Mouse (Mus musculus) liver, embryonic 11.5 days (tissue): Measurements from ENCODE around the gene Tmem108. TPM values are rescaled to one million over a fixed set of nuclear protein-coding genes. Genes with fewer than 3 reads are reported as not detected.

Source experiments
- ATAC-seq: fragments of 200-750 bp; cut with Nextera tagmentation; replicated peaks from 2 replicates; pipeline ENCODE4 v1.8.0; 2017; ENCODE audit warnings: moderate number of reproducible peaks, mild to moderate bottlenecking, moderate TSS enrichment, moderate library complexity; ENCODE audit not compliant: low FRiP score
- DNase-seq: peaks from one replicate; pipeline ENCODE4 v3.0.0-alpha.2; 2017; ENCODE audit warnings: low spot score
- H3K27ac ChIP-seq: fragments of 300-500 bp; sonication (generic); 2 replicates; pipeline ENCODE4 v1.5.1; 2014; ENCODE audit warnings: mild to moderate bottlenecking, low read depth, low read length, control low read depth
- H3K27me3 ChIP-seq: fragments of 300-500 bp; sonication (generic); replicated peaks from 2 replicates; pipeline ENCODE4 v1.6.1; 2014; ENCODE audit warnings: low read length, mixed read lengths; ENCODE audit not compliant: control insufficient read depth, insufficient read depth
- H3K36me3 ChIP-seq: fragments of 300-500 bp; sonication (generic); 2 replicates; pipeline ENCODE4 v1.6.1; 2014; ENCODE audit warnings: mild to moderate bottlenecking, low read length, moderate library complexity, mixed read lengths; ENCODE audit not compliant: control insufficient read depth, insufficient read depth
- H3K4me1 ChIP-seq: fragments of 300-500 bp; sonication (generic); replicated peaks from 2 replicates; pipeline ENCODE4 v1.6.1; 2014; ENCODE audit warnings: low read length, mixed read lengths; ENCODE audit not compliant: control insufficient read depth, insufficient read depth
- H3K4me2 ChIP-seq: fragments of 300-500 bp; sonication (generic); 2 replicates; pipeline ENCODE4 v1.6.1; 2014; ENCODE audit warnings: mild to moderate bottlenecking, control low read depth, moderate library complexity
- H3K4me3 ChIP-seq: fragments of 300-500 bp; sonication (generic); 2 replicates; pipeline ENCODE4 v1.5.1; 2014; ENCODE audit warnings: low read depth, low read length, control low read depth
- H3K9ac ChIP-seq: fragments of 300-500 bp; sonication (generic); 2 replicates; pipeline ENCODE4 v1.6.1; 2014; ENCODE audit warnings: low read depth, low read length, control low read depth
- H3K9me3 ChIP-seq: fragments of 300-500 bp; sonication (generic); 2 replicates; pipeline ENCODE4 v1.6.1; 2016; ENCODE audit warnings: low read length, inconsistent platforms, mixed read lengths; ENCODE audit not compliant: control insufficient read depth
- WGBS: fragments of 180-500 bp; shearing (Covaris S2); extraction: QIAGEN DNeasy Blood & Tissue Kit; methylation state at CpG from one replicate; pipeline ENCODE4 v1.1.7; 2014; 5-methylcytosine and 5-hydroxymethylcytosine counted together
- polyA plus RNA-seq: library from polyadenylated mRNA; unstranded; fragments of >200 nt; fragmentation: Nextera tagmentation; extraction: Ambion mirVana; gene quantifications from 2 replicates; pipeline ENCODE4 v1.2.1, GENCODE M21; 2014

The Tmem108 gene
- polyA plus RNA-seq, 1 experiment from 2014 or later, result 17.6 TPM

DNA sequence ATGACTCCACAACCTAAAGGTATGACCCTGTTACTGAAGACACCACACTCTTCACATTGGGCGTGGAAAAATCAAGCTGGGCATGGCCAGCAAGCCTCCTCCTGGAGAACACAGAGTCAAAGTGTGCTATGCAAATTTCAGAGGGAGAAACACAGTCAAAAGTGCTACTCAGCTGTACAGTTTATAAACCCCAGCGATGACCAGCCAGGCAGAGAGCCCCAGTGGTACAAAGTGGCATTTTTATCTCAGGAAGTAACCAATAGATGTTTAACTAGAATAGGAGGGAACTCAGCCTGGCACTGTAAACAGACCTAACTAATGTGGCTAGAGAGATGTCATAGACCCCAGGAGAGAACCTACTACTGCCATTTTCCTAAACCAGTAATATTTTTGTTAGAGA, 115.0 kb downstream of the Tmem108 start:
- Histone ChIP-seq H3K4me1 (no peaks in the 10 kb centered on the region), H3K4me3 (no peak overlapping the region), H3K9ac (no peak overlapping the region), H3K27me3 (no peaks in the 10 kb centered on the region), H3K27ac (no peak overlapping the region), H3K9me3 (no peaks in the 10 kb centered on the region), H3K36me3 (no peaks in the 10 kb centered on the region), H3K4me2 (no peak overlapping the region)
- DNase-seq, result no peak
- 74% methylated on average over 2 of the region's 2 CpGs for WGBS
- no peak for ATAC-seq

DNA sequence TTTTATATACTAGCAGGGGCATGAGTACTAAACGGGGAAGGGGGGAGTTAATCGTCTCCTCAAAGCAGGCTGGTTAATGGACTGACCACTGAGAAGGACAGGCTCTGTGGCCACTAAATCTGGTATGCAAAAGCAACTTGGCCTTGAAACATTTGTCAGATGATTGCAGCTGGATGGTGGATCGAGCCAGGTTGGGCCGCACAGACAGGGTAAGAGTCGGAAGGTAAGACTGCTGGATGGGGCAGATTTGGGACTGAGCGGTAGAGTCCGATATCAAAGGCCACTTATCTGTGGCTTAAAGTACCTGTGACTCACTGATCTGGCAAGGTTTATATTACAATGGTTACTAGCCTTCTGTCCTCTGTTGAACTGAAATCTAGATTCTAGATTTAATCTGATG, 115.9 kb downstream of the Tmem108 start:
- ATAC-seq, result no peak
- H3K4me1 ChIP-seq, result no peaks in the 10 kb centered on the region
- H3K27ac ChIP-seq, result no peak overlapping the region
- WGBS, result 87% methylated on average over 7 of the region's 7 CpGs
- H3K27me3 ChIP-seq, result no peaks in the 10 kb centered on the region
- no peak overlapping the region for H3K4me2 ChIP-seq
- no peaks in the 10 kb centered on the region for H3K36me3 ChIP-seq
- no peak for DNase-seq
- no peaks in the 10 kb centered on the region for H3K9me3 ChIP-seq
- H3K9ac ChIP-seq, result no peak overlapping the region
- no peak overlapping the region for H3K4me3 ChIP-seq

DNA sequence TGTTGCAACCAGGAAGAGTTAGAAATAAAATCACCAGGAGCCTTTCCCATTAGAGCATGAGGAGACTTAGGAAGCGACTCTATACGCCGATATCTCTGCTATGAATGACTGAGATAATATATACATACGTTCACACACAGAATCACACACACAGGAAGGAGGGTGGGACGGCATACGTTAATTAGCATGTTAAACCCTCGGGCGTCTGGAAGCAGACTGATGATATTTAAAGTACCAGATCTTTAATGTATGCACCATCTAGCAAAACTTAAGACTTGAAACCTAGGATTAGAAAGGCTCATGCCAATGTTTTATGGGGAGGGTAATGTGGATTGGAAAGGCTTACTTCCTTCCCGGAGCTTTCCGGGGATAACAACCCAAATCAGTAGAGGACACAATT, 119.3 kb downstream of the Tmem108 start:
- Histone ChIP-seq H3K4me1 (no peaks in the 10 kb centered on the region), H3K27me3 (no peaks in the 10 kb centered on the region), H3K4me3 (no peak overlapping the region), H3K27ac (no peak overlapping the region), H3K9me3 (no peaks in the 10 kb centered on the region), H3K4me2 (no peak overlapping the region), H3K9ac (no peak overlapping the region), H3K36me3 (no peaks in the 10 kb centered on the region)
- no peak for ATAC-seq
- WGBS, result 79% methylated on average over 10 of the region's 10 CpGs
- no peak for DNase-seq

DNA sequence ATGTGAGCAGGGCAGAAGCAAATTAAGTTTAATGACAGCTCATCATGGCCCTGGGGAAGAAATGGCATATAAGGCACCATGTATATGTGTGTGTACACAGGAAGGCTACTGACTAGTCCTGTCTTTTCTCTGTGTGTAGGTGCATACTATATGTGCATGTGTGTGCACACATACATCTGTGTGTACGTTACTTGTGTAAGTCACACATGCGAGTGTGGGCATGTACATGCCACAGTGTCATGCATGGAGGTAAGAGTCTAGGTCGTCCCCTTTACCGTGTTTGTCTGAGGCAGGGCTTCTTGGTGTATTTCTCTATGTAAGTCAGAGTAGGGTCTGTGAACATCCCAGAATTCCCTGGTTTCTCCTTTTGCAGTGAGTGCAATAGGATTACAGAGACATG, 120.3 kb downstream of the Tmem108 start:
- no peaks in the 10 kb centered on the region for H3K4me1 ChIP-seq
- DNase-seq, result no peak
- no peak overlapping the region for H3K4me2 ChIP-seq
- 94% methylated on average over 4 of the region's 4 CpGs for WGBS
- no peaks in the 10 kb centered on the region for H3K36me3 ChIP-seq
- H3K27me3 ChIP-seq, result no peaks in the 10 kb centered on the region
- no peak for ATAC-seq
- no peak overlapping the region for H3K27ac ChIP-seq
- no peak overlapping the region for H3K9ac ChIP-seq
- no peaks in the 10 kb centered on the region for H3K9me3 ChIP-seq
- H3K4me3 ChIP-seq, result no peak overlapping the region

DNA sequence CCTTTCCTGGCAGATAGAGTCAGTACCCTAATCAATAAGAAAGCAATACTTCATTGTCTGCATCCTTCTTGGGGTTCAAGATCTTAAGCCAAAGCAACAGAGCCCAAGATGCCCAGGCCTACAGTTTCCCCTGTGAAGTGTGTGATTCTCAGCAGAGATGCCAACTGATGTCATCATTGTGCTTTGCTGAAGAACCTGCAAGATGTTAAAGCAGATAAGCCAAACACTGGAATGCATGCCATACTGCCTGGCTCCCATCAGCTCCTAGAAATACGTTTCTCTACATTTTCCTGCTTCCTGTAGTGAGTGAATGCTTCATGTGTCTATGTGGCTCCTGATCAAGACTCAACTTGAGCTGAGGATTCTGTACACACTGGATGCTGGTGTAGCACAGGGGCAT, 122.2 kb downstream of the Tmem108 start:
- WGBS, result 31% methylated on average over 1 of the region's 1 CpGs
- Histone ChIP-seq H3K4me2 (no peak overlapping the region), H3K36me3 (no peaks in the 10 kb centered on the region), H3K4me3 (no peak overlapping the region), H3K27ac (no peak overlapping the region), H3K4me1 (no peaks in the 10 kb centered on the region), H3K27me3 (no peaks in the 10 kb centered on the region), H3K9ac (no peak overlapping the region), H3K9me3 (no peaks in the 10 kb centered on the region)
- ATAC-seq (no peak), DNase-seq (no peak)

DNA sequence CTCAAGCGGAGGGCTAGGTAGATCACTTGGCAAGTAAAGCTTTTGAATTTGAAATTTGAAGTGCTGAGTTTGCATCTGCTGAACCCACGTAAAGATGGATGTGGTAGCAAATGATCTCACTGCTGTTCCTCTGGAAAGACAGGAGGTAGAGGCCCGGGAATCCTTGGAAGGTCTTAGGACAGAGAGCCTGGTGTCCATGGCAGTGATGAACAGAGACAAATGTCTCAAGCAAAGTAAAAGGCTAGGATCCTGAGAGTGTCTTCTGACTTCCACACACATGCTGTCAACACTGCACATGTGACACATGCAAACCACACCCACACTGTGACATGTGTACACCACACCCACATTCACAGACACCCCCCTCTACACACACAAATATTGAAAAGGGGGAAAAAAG, 124.2 kb downstream of the Tmem108 start:
- Histone ChIP-seq H3K4me2 (no peak overlapping the region), H3K4me1 (no peaks in the 10 kb centered on the region), H3K27ac (no peak overlapping the region), H3K9me3 (no peaks in the 10 kb centered on the region), H3K27me3 (no peaks in the 10 kb centered on the region), H3K4me3 (no peak overlapping the region), H3K9ac (no peak overlapping the region), H3K36me3 (no peaks in the 10 kb centered on the region)
- 73% methylated on average over 3 of the region's 3 CpGs for WGBS
- DNase-seq, result no peak
- no peak for ATAC-seq

DNA sequence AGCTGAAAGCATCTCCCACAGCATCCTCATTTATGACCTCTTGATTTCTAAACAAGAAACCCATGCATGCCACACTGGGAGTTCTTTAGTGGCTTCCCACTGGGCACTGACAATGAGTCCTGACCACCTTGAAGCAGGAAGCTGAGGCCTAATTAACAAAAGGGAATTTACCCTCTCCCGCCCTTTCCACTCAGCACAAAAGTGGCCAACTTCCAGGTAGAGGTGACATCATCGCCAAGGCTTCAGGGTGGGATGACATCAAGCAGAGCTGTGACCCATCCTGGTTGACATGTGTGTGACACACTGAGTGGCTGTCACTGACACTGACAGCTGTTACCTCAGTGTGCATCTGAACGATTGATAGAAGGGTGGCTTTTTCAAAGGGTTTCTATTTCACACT, 124.8 kb downstream of the Tmem108 start:
- DNase-seq, result no peak
- Histone ChIP-seq H3K9me3 (no peaks in the 10 kb centered on the region), H3K27me3 (no peaks in the 10 kb centered on the region), H3K4me1 (no peaks in the 10 kb centered on the region), H3K36me3 (no peaks in the 10 kb centered on the region), H3K4me2 (no peak overlapping the region), H3K27ac (no peak overlapping the region), H3K4me3 (no peak overlapping the region), H3K9ac (no peak overlapping the region)
- no peak for ATAC-seq
- WGBS, result 58% methylated on average over 3 of the region's 3 CpGs

DNA sequence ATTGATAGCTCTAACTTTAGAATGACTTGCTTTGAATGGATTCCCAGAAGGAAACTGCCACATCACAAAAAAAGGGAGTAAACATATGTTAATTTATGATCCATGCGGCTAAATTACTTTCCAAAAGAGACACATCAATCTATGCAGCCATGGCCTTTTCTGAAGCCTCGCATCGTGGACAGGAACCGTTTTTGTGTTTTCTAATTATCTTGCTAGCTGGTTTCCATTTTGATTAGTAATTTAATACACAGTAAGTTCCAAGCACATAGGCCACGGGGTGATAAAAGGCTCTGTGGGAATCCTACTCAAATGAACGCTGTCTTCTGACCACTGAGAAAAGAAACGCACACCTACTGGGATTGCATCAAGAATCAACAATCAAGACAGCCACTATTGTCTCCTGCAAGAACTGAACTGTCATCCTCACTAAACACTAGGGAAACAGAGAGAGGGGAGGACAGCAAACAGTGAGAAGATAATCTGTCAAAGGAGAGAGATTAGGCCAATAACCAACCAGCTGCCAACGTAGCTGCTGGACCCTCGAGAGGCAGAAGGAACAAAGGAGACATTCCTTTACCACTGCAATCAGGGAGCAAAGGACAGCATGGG, 132.7 kb downstream of the Tmem108 start:
- Histone ChIP-seq H3K4me3 (no peak overlapping the region), H3K4me1 (no peaks in the 10 kb centered on the region), H3K4me2 (no peak overlapping the region), H3K9me3 (no peaks in the 10 kb centered on the region), H3K9ac (no peak overlapping the region), H3K36me3 (no peaks in the 10 kb centered on the region), H3K27me3 (no peaks in the 10 kb centered on the region), H3K27ac (no peak overlapping the region)
- ATAC-seq (no peak), DNase-seq (peak; percentile 8)
- WGBS, result 55% methylated on average over 9 of the region's 9 CpGs

DNA sequence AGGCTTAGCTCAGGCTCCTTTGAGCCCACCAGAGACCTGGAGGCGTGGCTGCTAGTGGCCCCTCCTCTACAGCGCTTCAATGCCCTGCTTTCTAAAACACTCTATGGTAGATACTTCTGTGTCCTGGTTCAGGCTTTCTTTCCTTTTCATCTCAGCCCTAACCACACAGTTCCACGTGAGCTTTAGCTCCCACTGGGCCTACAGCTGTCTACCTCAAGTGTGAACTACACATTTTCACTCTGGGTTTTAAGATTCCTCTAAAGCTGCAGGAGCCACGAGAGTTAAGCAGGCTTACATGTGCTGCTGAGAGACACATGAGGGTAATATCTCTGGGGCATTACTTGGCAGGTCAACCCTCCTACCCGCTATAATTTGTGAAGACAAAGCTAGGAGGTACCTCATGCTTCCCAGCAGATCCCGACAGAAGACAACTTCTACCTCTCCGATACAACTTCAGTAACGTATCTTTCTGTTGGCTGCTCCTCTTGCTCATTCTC, 134.2 kb downstream of the Tmem108 start:
- no peak overlapping the region for H3K4me3 ChIP-seq
- ATAC-seq (no peak), DNase-seq (no peak)
- 85% methylated on average over 8 of the region's 8 CpGs for WGBS
- H3K27me3 ChIP-seq, result no peaks in the 10 kb centered on the region
- no peak overlapping the region for H3K9ac ChIP-seq
- no peaks in the 10 kb centered on the region for H3K9me3 ChIP-seq
- H3K4me2 ChIP-seq, result no peak overlapping the region
- H3K36me3 ChIP-seq, result no peaks in the 10 kb centered on the region
- H3K27ac ChIP-seq, result no peak overlapping the region
- H3K4me1 ChIP-seq, result no peaks in the 10 kb centered on the region
